Mouse (Mus musculus): ENCODE measurements around the gene Dbndd2.

Dbndd2 gene

GRCm38 (mm10) chr2:164540652-164541427 lies 54.9 kb downstream of the Dbndd2 start:
- no peak for DNase-seq (ENCODE audit: low spot score)

GRCm38 (mm10) chr2:164542132-164542531 lies 56.2 kb downstream of the Dbndd2 start:
- no peak for DNase-seq (ENCODE audit: low spot score)

- DNase-seq (ENCODE audit: low spot score) = no peak
These were observed 56.7 kb downstream of the Dbndd2 start for GRCm38 (mm10) chr2:164542598-164542997.

All from adipocyte (in vitro differentiated cells).